ENCODE assay signal across 8 mouse cellular contexts in genomic region chr7:45814841-45815240, GRCm38 (mm10). TPM values are rescaled to one million over a fixed set of nuclear protein-coding genes. Genes with fewer than 3 reads are reported as not detected.
DNase-seq lines count a peak whose midpoint lies in the region; ATAC-seq and TF ChIP-seq lines count a peak whose summit lies in the region.
"Had no signal": no experiment of that assay in that cellular context is flagged by ENCODE, and none has a peak within 500 bp of the region (broad histone marks: within the 10 kb centered on the region; RNA-seq: fewer than 3 reads in every experiment).

No protein-coding gene starts in this region.

- no peak for ATAC-seq in forebrain, embryonic 11.5 days (replicated peaks; ENCODE audit: low FRiP score)
- no peak for ATAC-seq in intestine, embryonic 16.5 days
- no peak for ATAC-seq in neural tube, embryonic 13.5 days (ENCODE audit: low read depth)

- peak overlapping the region; percentile 46 for H3K4me2 ChIP-seq in forebrain, embryonic 11.5 days (ENCODE audit: low read depth, low read length, severe bottlenecking)
- H3K4me2 ChIP-seq in intestine, embryonic 16.5 days (ENCODE audit: low read depth, low read length) = peak overlapping the region; percentile 54
- peak overlapping the region; percentile 58 for H3K4me2 ChIP-seq in neural tube, embryonic 13.5 days

- peaks cover 23% of the 10 kb centered on the region; the same call in 1 of the 2 replicates for H3K36me3 ChIP-seq in forebrain, embryonic 11.5 days (ENCODE audit: control insufficient read depth, insufficient read depth, low read length)
- peaks cover 16% of the 10 kb centered on the region; the same call in 1 of the 2 replicates for H3K36me3 ChIP-seq in intestine, embryonic 16.5 days (ENCODE audit: control insufficient read depth, insufficient read depth, low read length)
- peaks cover 30% of the 10 kb centered on the region for H3K36me3 ChIP-seq in neural tube, embryonic 13.5 days

- peak overlapping the region; percentile 39 for H3K4me3 ChIP-seq in left cerebral cortex, adult 2 months
- H3K4me3 ChIP-seq in forebrain, embryonic 11.5 days (ENCODE audit: low read depth, low read length) = peak overlapping the region; percentile 29
- peak overlapping the region; percentile 37 for H3K4me3 ChIP-seq in intestine, embryonic 16.5 days (ENCODE audit: low read length)
- peak overlapping the region; percentile 35 for H3K4me3 ChIP-seq in neural tube, embryonic 13.5 days

- H3K9ac ChIP-seq in forebrain, embryonic 11.5 days (ENCODE audit: low read length) = peak overlapping the region; percentile 2; the same call in 1 of the 2 replicates
- no peak overlapping the region for H3K9ac ChIP-seq in intestine, embryonic 16.5 days (ENCODE audit: low read depth, low read length)
- peak overlapping the region; percentile 45 for H3K9ac ChIP-seq in neural tube, embryonic 13.5 days

- intact Hi-C loops in left cerebral cortex, adult 2 months (cut with DNase I) = no loop called here

- no peak for TF ChIP-seq CTCF in left cerebral cortex, adult 2 months (IDR thresholded peaks at IDR 0.05)

- peaks cover 14% of the 10 kb centered on the region for H3K4me1 ChIP-seq in forebrain, embryonic 11.5 days (replicated peaks; ENCODE audit: control insufficient read depth, insufficient read depth, low read length)
- H3K4me1 ChIP-seq in intestine, embryonic 16.5 days (ENCODE audit: control insufficient read depth, insufficient read depth, low read length) = peaks cover 22% of the 10 kb centered on the region
- peaks cover 38% of the 10 kb centered on the region for H3K4me1 ChIP-seq in neural tube, embryonic 13.5 days (replicated peaks)

- H3K27me3 ChIP-seq in forebrain, embryonic 11.5 days (ENCODE audit: control insufficient read depth, insufficient read depth, low read length) = no peaks in the 10 kb centered on the region
- H3K27me3 ChIP-seq in intestine, embryonic 16.5 days (replicated peaks; ENCODE audit: control insufficient read depth, insufficient read depth, low read length) = no peaks in the 10 kb centered on the region
- peaks cover 7% of the 10 kb centered on the region for H3K27me3 ChIP-seq in neural tube, embryonic 13.5 days

- peak overlapping the region; percentile 53; the same call in 1 of the 2 replicates for H3K27ac ChIP-seq in left cerebral cortex, adult 2 months
- H3K27ac ChIP-seq in forebrain, embryonic 11.5 days (ENCODE audit: low read depth, low read length) = peak overlapping the region; percentile 51; the same call in 1 of the 2 replicates
- H3K27ac ChIP-seq in intestine, embryonic 16.5 days (ENCODE audit: low read length) = no peak overlapping the region
- peak overlapping the region; percentile 78 for H3K27ac ChIP-seq in neural tube, embryonic 13.5 days (replicated peaks)

- no peak for DNase-seq in left cerebral cortex, adult 2 months (ENCODE audit: extremely low spot score in 1 of 2, low spot score in 2 of 2)
- no peak for DNase-seq in left cerebral cortex, adult 11 months (ENCODE audit: low spot score)
- DNase-seq in forebrain, embryonic 11.5 days (ENCODE audit: low spot score) = no peak
- no peak for DNase-seq in layer of hippocampus, postnatal 25 days (ENCODE audit: extremely low spot score in 1 of 2, low spot score in 1 of 2)
- no peak for DNase-seq in right cerebral cortex, postnatal 25 days

- H3K9me3 ChIP-seq in forebrain, embryonic 11.5 days (ENCODE audit: control insufficient read depth, low read length) = no peaks in the 10 kb centered on the region
- no peaks in the 10 kb centered on the region for H3K9me3 ChIP-seq in intestine, embryonic 16.5 days (ENCODE audit: control insufficient read depth, low read length)
- H3K9me3 ChIP-seq in neural tube, embryonic 13.5 days = no peaks in the 10 kb centered on the region

- 2% methylated on average over 5 of the region's 5 CpGs for WGBS in forebrain, embryonic 11.5 days
- WGBS in intestine, embryonic 16.5 days = 4% methylated on average over 5 of the region's 5 CpGs
- WGBS in neural tube, embryonic 13.5 days = 4% methylated on average over 5 of the region's 5 CpGs

RNA-seq across cellular contexts. Expression of gene Cyth2, which starts 0.5 kb away (rescaled TPM):
- total RNA-seq in left cerebral cortex, adult 2 months (2021) = 100 to 1,000 TPM; 172 to 185 TPM
- polyA plus RNA-seq in forebrain, embryonic 11.5 days (2014; fragmentation: Nextera tagmentation; extraction: Ambion mirVana) = 194 and 207 TPM in 2 replicates
- 77.1 and 78.2 TPM in 2 replicates for polyA plus RNA-seq in intestine, embryonic 16.5 days (2015; fragmentation: Nextera tagmentation; extraction: Ambion mirVana)
- 292 and 303 TPM in 2 replicates for polyA plus RNA-seq in neural tube, embryonic 13.5 days (2015; fragmentation: Nextera tagmentation; extraction: Ambion mirVana)
- total RNA-seq in layer of hippocampus, postnatal 25 days (2021) = 100 to 1,000 TPM; 153 to 154 TPM

RNA-seq across cellular contexts. Expression of gene Kcnj14, which starts 9.7 kb away (rescaled TPM):
- total RNA-seq in left cerebral cortex, adult 2 months (2021) = 1 to 10 TPM; 2.3 to 2.5 TPM
- 0.37 and 0.45 TPM in 2 replicates for polyA plus RNA-seq in forebrain, embryonic 11.5 days (2014; fragmentation: Nextera tagmentation; extraction: Ambion mirVana)
- 0.65 and 0.78 TPM in 2 replicates for polyA plus RNA-seq in intestine, embryonic 16.5 days (2015; fragmentation: Nextera tagmentation; extraction: Ambion mirVana)
- polyA plus RNA-seq in neural tube, embryonic 13.5 days (2015; fragmentation: Nextera tagmentation; extraction: Ambion mirVana) = 0.85 and 0.93 TPM in 2 replicates
- total RNA-seq in layer of hippocampus, postnatal 25 days (2021) = 1 to 10 TPM; 1.4 to 2.6 TPM
- polyA plus RNA-seq: activated CD4-positive, CD25-positive, alpha-beta regulatory T cell, adult 4 months had no signal

RNA-seq across cellular contexts. Expression of gene Grwd1, which starts 15.9 kb away (rescaled TPM):
- 10 to 100 TPM; 17.9 to 22.1 TPM for total RNA-seq in left cerebral cortex, adult 2 months (2021)
- 84.8 and 88.2 TPM in 2 replicates for polyA plus RNA-seq in forebrain, embryonic 11.5 days (2014; fragmentation: Nextera tagmentation; extraction: Ambion mirVana)
- 57.0 and 63.0 TPM in 2 replicates for polyA plus RNA-seq in intestine, embryonic 16.5 days (2015; fragmentation: Nextera tagmentation; extraction: Ambion mirVana)
- polyA plus RNA-seq in neural tube, embryonic 13.5 days (2015; fragmentation: Nextera tagmentation; extraction: Ambion mirVana) = 34.6 and 37.2 TPM in 2 replicates
- total RNA-seq in layer of hippocampus, postnatal 25 days (2021) = 10 to 100 TPM; 20.0 to 20.8 TPM

RNA-seq across cellular contexts. Expression of gene Sult2b1, which starts 30.4 kb away (rescaled TPM):
- 10 to 100 TPM; 11.3 to 13.6 TPM for total RNA-seq in left cerebral cortex, adult 2 months (2021)
- polyA plus RNA-seq in forebrain, embryonic 11.5 days (2014; fragmentation: Nextera tagmentation; extraction: Ambion mirVana) = 1.4 and 1.6 TPM in 2 replicates
- polyA plus RNA-seq in intestine, embryonic 16.5 days (2015; fragmentation: Nextera tagmentation; extraction: Ambion mirVana) = 3.9 and 4.8 TPM in 2 replicates
- polyA plus RNA-seq in neural tube, embryonic 13.5 days (2015; fragmentation: Nextera tagmentation; extraction: Ambion mirVana) = 4.9 and 5.2 TPM in 2 replicates
- total RNA-seq in layer of hippocampus, postnatal 25 days (2021) = 1 to 10 TPM; 6.8 to 9.1 TPM

RNA-seq across cellular contexts. Expression of gene Lmtk3, which starts 31.3 kb away (rescaled TPM):
- 100 to 1,000 TPM; 258 to 279 TPM for total RNA-seq in left cerebral cortex, adult 2 months (2021)
- polyA plus RNA-seq in forebrain, embryonic 11.5 days (2014; fragmentation: Nextera tagmentation; extraction: Ambion mirVana) = 5.2 and 6.6 TPM in 2 replicates
- 0.47 and 0.51 TPM in 2 replicates for polyA plus RNA-seq in intestine, embryonic 16.5 days (2015; fragmentation: Nextera tagmentation; extraction: Ambion mirVana)
- 17.2 and 17.4 TPM in 2 replicates for polyA plus RNA-seq in neural tube, embryonic 13.5 days (2015; fragmentation: Nextera tagmentation; extraction: Ambion mirVana)
- 100 to 1,000 TPM; 256 to 314 TPM for total RNA-seq in layer of hippocampus, postnatal 25 days (2021)
- polyA plus RNA-seq: activated CD4-positive, CD25-positive, alpha-beta regulatory T cell, adult 4 months had no signal
